Mouse (Mus musculus) myocyte (in vitro differentiated cells): ENCODE measurements around the gene Cald1.

Experiments used
- CEBPB ChIP-seq: IDR thresholded peaks from 2 replicates; pipeline ENCODE4 v1.6.1; 2011; ENCODE audit warnings: mild to moderate bottlenecking, moderate library complexity; ENCODE audit not compliant: poor library complexity, insufficient read depth, severe bottlenecking
- E2F4 ChIP-seq: IDR thresholded peaks from one replicate; pipeline ENCODE4 v1.6.1; 2011; ENCODE audit warnings: mild to moderate bottlenecking, control low read depth, moderate library complexity; ENCODE audit not compliant: insufficient read depth
- MAX ChIP-seq: IDR thresholded peaks from one replicate; pipeline ENCODE4 v1.6.1; 2011; ENCODE audit warnings: low read depth, mild to moderate bottlenecking, control low read depth
- POLR2A ChIP-seq: IDR thresholded peaks from one replicate; pipeline ENCODE4 v1.6.1; 2011; ENCODE audit warnings: low read depth, mild to moderate bottlenecking, control low read depth, moderate library complexity; ENCODE audit not compliant: insufficient read length
- POLR2AphosphoS2 ChIP-seq: IDR thresholded peaks from one replicate; pipeline ENCODE4 v1.6.1; 2011; ENCODE audit warnings: low read depth, control low read depth; ENCODE audit not compliant: insufficient read length
- USF1 ChIP-seq: IDR thresholded peaks from one replicate; pipeline ENCODE4 v1.6.1; 2011; ENCODE audit warnings: low read depth, mild to moderate bottlenecking, control low read depth, moderate library complexity

DNA sequence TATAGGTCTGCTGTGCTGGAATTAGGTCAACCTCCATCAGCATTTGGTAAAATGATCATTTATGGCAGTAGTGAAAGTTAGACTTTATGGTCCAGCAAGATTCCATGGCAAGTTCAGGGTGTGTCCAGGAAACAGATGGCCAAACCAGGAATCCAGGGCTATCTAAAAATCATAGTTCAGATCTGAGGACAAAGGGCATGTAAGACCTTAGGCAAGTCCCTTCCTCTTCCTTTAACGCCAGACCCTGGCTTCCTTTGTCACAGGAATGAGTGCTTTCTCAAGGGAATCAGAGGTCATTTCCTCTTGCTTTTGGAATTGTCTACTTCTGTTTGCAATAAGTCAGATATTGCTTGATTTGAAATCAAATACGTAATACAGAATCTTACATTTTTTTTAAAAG is 90.7 kb downstream of the Cald1 start:
- no peak for TF ChIP-seq MAX
- no peak for TF ChIP-seq POLR2A
- no peak for TF ChIP-seq USF1
- TF ChIP-seq POLR2AphosphoS2: no peak
- TF ChIP-seq CEBPB: no peak
- TF ChIP-seq E2F4: no peak
